Mouse (Mus musculus) thymus, adult 2 months (tissue): Measurements from ENCODE around the gene Slfn2. TPM values are rescaled to one million over a fixed set of nuclear protein-coding genes. Genes with fewer than 3 reads are reported as not detected.

Experiments used
- DNase-seq: peaks from one replicate; pipeline ENCODE4 v3.0.0; 2021
- H3K27ac ChIP-seq: fragments of 200-500 bp; 2 replicates; pipeline ENCODE4 v1.5.1; 2012; ENCODE audit warnings: low read length, control low read depth; ENCODE audit not compliant: control insufficient read depth, insufficient read depth
- H3K27me3 ChIP-seq: fragments of 200-500 bp; 2 replicates; pipeline ENCODE4 v1.6.1; 2012; ENCODE audit warnings: mild to moderate bottlenecking, low read length, moderate library complexity, mixed read lengths; ENCODE audit not compliant: control insufficient read depth, insufficient read depth
- H3K36me3 ChIP-seq: fragments of 200-500 bp; 2 replicates; pipeline ENCODE4 v1.6.1; 2012; ENCODE audit warnings: mild to moderate bottlenecking, low read length, moderate library complexity; ENCODE audit not compliant: control insufficient read depth, insufficient read depth
- H3K4me1 ChIP-seq: fragments of 200-500 bp; replicated peaks from 2 replicates; pipeline ENCODE4 v1.6.1; 2012; ENCODE audit warnings: low read length; ENCODE audit not compliant: control insufficient read depth, insufficient read depth
- H3K4me3 ChIP-seq: fragments of 200-500 bp; 2 replicates; pipeline ENCODE4 v1.5.1; 2012; ENCODE audit warnings: mild to moderate bottlenecking, low read length, control low read depth, moderate library complexity; ENCODE audit not compliant: control insufficient read depth, insufficient read depth
- CTCF ChIP-seq: fragments of 200-500 bp; IDR thresholded peaks from 2 replicates; pipeline ENCODE4 v1.5.1; 2012; ENCODE audit warnings: mild to moderate bottlenecking, control low read depth, low read length, moderate library complexity, borderline replicate concordance; ENCODE audit not compliant: control insufficient read depth, poor library complexity, insufficient read depth; ENCODE audit errors: extremely low read depth
- POLR2A ChIP-seq: fragments of 200-500 bp; IDR thresholded peaks from 2 replicates; pipeline ENCODE4 v1.6.1; 2012; ENCODE audit warnings: mild to moderate bottlenecking, low read length, control low read depth, moderate library complexity; ENCODE audit not compliant: control insufficient read depth, poor library complexity, insufficient read depth; ENCODE audit errors: extremely low read depth
- WGBS: fragments of 180-500 bp; shearing (Covaris S2); methylation state at CpG from one replicate; pipeline ENCODE4 v1.1.7; 2018; 5-methylcytosine and 5-hydroxymethylcytosine counted together
- polyA plus RNA-seq: library from polyadenylated mRNA; depleted of rRNA; stranded (reverse); fragments of >200 nt; gene quantifications from 2 replicates; pipeline ENCODE4 v1.2.3, GENCODE M21; 2012

Slfn2 gene
- polyA plus RNA-seq, 1 experiment: 44.7 TPM

DNA sequence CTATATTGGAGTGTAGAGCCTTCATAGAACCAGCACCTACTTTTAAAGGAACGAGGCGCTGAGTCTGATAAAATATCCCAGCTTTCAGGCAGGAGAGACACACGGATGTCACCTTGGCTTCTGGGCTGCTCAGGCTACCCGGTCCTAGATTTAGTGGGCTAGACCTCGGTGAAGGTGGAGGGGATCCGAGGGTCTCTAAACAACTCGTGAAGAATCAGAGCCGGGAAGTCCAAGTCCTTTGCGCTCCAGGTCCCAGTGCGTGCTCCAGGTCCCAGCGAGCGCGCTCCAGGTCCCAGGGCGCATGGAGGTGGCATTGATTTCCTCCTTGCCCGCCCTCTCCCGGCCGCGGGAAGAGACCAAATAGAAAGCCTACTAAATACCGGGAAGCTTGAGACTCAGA, 25.1 kb upstream of the Slfn2 start:
- H3K27me3 ChIP-seq: no peaks in the 10 kb centered on the region
- peak; percentile 34 for DNase-seq
- TF ChIP-seq CTCF (peak; percentile 44; the same call in 1 of the 2 replicates), POLR2A (no peak)
- H3K4me3 ChIP-seq: peak overlapping the region; percentile 61
- H3K36me3 ChIP-seq: no peaks in the 10 kb centered on the region
- 12% methylated on average over 19 of the region's 19 CpGs for WGBS
- peaks cover 2% of the 10 kb centered on the region for H3K4me1 ChIP-seq
- peak overlapping the region; percentile 46; the same call in 1 of the 2 replicates for H3K27ac ChIP-seq

DNA sequence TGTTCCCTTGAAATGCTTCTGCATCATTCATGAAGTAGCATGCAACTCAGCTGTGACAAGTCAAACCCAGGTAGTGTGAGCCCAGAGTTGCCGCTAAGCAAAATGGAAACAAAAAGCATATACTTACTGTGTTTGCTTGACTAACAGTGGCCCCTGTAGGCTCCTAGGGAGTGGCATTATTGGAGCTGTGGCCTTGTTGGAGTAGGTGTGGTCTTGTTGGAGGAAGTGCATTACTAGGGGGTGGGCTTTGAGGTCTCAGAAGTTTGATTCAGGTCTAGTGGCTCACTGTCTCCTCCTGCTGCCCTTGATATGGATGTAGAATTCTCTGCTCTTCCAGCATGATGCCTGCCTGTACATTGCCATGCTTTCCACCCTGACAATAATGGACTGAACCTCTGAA, 24.6 kb upstream of the Slfn2 start:
- Histone ChIP-seq H3K27ac (0 out of 2 replicates have a peak overlapping the region, but pooled peaks have one; percentile 46), H3K4me1 (peaks cover 2% of the 10 kb centered on the region), H3K4me3 (peak overlapping the region; percentile 61), H3K27me3 (no peaks in the 10 kb centered on the region), H3K36me3 (no peaks in the 10 kb centered on the region)
- TF ChIP-seq CTCF: no peak
- TF ChIP-seq POLR2A: no peak
- WGBS: 11% methylated on average over 1 of the region's 1 CpGs
- peak; percentile 71 for DNase-seq

DNA sequence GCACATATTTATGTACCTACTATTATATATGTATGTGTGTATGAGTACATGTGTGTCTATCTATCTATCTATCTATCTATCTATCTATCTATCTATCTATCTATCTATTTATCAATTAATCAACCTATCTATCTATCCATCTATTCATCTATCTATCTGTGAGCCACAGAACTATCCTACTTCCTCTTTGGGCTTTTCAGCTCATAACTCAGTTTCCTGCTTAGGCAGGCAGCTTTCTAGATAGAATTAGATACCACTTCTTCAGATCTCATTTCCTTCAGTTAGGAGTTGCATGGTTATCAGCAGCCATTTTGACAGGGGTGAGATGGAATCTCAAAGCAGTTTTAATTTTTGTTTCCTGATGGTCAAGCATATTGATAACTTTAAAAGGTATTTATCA, 23.9 kb upstream of the Slfn2 start:
- no peak for TF ChIP-seq POLR2A
- TF ChIP-seq CTCF: no peak
- no peak overlapping the region for H3K4me3 ChIP-seq
- no peak for DNase-seq
- H3K36me3 ChIP-seq: no peaks in the 10 kb centered on the region
- no peaks in the 10 kb centered on the region for H3K27me3 ChIP-seq
- peaks cover 2% of the 10 kb centered on the region for H3K4me1 ChIP-seq
- H3K27ac ChIP-seq: no peak overlapping the region

DNA sequence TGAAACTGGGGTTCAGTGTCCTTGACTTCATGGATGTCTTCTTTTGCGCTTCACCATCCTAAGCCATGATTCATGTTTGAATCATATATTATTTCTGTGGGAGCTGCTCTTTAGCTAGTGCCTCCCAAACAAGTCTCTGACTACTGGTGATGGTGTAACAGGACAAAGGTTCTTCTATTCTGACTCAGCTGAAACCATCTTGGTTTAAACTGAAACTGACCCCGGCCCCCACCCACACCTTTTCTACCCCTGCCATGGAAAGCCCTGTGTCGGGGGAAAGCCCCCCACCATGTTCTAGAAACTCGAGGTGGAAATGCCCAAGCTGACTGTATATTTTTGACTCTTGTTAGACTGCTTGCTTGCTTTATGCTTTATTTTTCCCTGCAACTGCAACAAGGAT, 21.0 kb upstream of the Slfn2 start:
- no peak for DNase-seq
- WGBS: 90% methylated on average over 4 of the region's 4 CpGs
- H3K4me3 ChIP-seq: no peak overlapping the region
- no peaks in the 10 kb centered on the region for H3K27me3 ChIP-seq
- TF ChIP-seq CTCF (no peak), POLR2A (no peak)
- H3K27ac ChIP-seq: no peak overlapping the region
- H3K4me1 ChIP-seq: peaks cover 2% of the 10 kb centered on the region
- no peaks in the 10 kb centered on the region for H3K36me3 ChIP-seq

DNA sequence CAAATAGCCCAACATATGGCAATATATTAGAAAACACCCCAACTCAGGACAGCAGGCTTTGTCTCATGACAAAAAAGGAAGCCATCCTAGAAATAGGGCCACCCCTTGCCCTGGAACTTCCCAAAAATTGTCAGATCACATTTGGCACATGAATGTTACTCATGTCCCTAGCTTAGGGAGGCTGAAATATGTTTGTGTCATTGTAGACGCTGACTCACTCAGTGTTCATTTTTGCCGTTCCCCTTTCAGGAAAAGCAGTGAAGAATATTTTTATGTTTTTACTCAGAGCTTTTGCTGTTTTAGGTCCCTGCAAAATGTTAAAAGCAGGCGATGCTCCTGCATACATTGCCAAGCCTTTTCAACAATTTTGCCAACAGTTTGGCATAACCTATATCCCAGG, 19.3 kb upstream of the Slfn2 start:
- H3K4me1 ChIP-seq: no peaks in the 10 kb centered on the region
- DNase-seq: no peak
- H3K4me3 ChIP-seq: no peak overlapping the region
- H3K27ac ChIP-seq: no peak overlapping the region
- TF ChIP-seq POLR2A: no peak
- TF ChIP-seq CTCF: no peak
- 79% methylated on average over 3 of the region's 3 CpGs for WGBS
- no peaks in the 10 kb centered on the region for H3K36me3 ChIP-seq
- no peaks in the 10 kb centered on the region for H3K27me3 ChIP-seq

DNA sequence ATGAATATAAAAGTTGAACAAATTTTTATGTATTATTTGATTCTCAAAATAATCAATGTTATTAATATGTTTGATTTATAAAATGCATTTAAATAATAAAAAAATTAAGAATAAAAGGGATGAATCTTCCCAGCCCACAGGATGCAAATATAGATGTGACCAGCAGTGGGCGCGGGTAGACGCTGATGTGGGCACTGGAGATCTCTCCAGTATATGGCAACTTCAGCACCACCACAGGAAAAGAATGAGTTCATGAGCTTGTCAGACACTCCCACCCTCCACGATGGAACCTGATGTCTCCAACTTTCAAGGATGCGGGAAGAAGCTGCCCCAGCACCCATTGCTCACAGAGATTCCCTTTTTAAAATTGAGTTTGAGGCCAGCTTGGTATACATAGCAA, 7.0 kb upstream of the Slfn2 start:
- DNase-seq: peak; percentile 76
- no peak for TF ChIP-seq POLR2A
- TF ChIP-seq CTCF: no peak
- H3K27ac ChIP-seq: no peak overlapping the region
- no peaks in the 10 kb centered on the region for H3K27me3 ChIP-seq
- 3% methylated on average over 5 of the region's 5 CpGs for WGBS
- H3K4me1 ChIP-seq: peaks cover 10% of the 10 kb centered on the region
- H3K4me3 ChIP-seq: no peak overlapping the region
- no peaks in the 10 kb centered on the region for H3K36me3 ChIP-seq

DNA sequence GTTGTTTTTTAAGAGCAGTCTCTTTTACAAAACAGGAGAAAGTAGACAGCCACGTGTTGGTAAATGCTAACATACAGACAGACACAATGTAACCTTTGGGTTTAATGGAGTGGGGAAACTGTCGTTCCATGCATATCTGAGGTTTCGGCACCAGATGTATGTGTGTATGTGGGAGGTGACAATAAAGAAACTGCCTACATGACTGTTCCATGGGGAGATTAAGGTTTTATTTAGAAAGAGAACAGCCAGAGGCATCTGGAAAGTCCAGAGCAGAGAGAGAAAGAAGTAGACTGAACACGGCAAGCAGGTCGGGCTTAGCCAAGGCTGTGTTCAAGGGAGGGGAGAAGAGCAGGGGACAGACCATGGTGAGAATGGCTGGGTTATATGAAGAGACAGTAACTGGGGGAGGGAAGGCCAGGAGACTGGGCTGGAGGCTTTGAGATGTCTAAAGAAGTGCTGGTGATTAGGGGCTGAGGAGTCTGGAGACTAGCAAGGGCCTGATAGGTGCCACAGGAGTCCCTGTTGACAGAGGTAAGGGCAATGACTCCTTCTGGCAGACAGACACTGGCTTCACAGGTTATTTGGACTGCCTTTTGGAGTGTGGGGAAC, 4.4 kb upstream of the Slfn2 start:
- no peaks in the 10 kb centered on the region for H3K36me3 ChIP-seq
- no peaks in the 10 kb centered on the region for H3K27me3 ChIP-seq
- no peak overlapping the region for H3K27ac ChIP-seq
- TF ChIP-seq POLR2A (no peak), CTCF (no peak)
- no peak for DNase-seq
- peaks cover 17% of the 10 kb centered on the region for H3K4me1 ChIP-seq
- no peak overlapping the region for H3K4me3 ChIP-seq
- 87% methylated on average over 5 of the region's 5 CpGs for WGBS
